Mouse (Mus musculus) G1E (cell line): ENCODE results near the gene Prkar1a. TPM values are rescaled to one million over a fixed set of nuclear protein-coding genes. Genes with fewer than 3 reads are reported as not detected.
"Not testable (repeated sequence)": the region's sequence is repeated elsewhere in the genome, so short reads cannot be mapped to it uniquely, and the experiment has no call there.

Experiments
- ATAC-seq: 2 replicates; pipeline ENCODE4 v1.8.0; 2016; ENCODE audit warnings: mild to moderate bottlenecking; ENCODE audit not compliant: insufficient number of reproducible peaks, poor library complexity, low FRiP score, severe bottlenecking; ENCODE audit errors: extremely low read depth
- DNase-seq: peaks from one replicate; pipeline ENCODE4 v3.0.0; 2012; ENCODE audit warnings: low spot score
- H3K27me3 ChIP-seq: 2 replicates; pipeline ENCODE4 v1.6.1; 2012; ENCODE audit warnings: mild to moderate bottlenecking, low read length, inconsistent platforms; ENCODE audit not compliant: insufficient read depth
- H3K36me3 ChIP-seq: replicated peaks from 2 replicates; pipeline ENCODE3; 2012; ENCODE audit warnings: mild to moderate bottlenecking, inconsistent platforms
- H3K4me1 ChIP-seq: 2 replicates; pipeline ENCODE4 v1.6.1; 2012; ENCODE audit warnings: low read depth, low read length, inconsistent platforms, mixed read lengths; ENCODE audit not compliant: insufficient read depth
- H3K4me3 ChIP-seq: 2 replicates; pipeline ENCODE4 v1.5.1; 2012; ENCODE audit warnings: low read depth, mild to moderate bottlenecking, inconsistent platforms, low read length, moderate library complexity, mixed read lengths
- H3K9me3 ChIP-seq: replicated peaks from 2 replicates; pipeline ENCODE4 v1.6.1; 2012; ENCODE audit warnings: inconsistent platforms
- CTCF ChIP-seq: IDR thresholded peaks from 2 replicates; pipeline ENCODE4 v1.5.1; 2012; ENCODE audit warnings: low read depth, low read length, inconsistent platforms, mixed read lengths
- GATA1 ChIP-seq: IDR thresholded peaks from 2 replicates; pipeline ENCODE4 v1.6.1; 2012; ENCODE audit warnings: borderline replicate concordance, low read length, inconsistent platforms, mixed read lengths
- GATA2 ChIP-seq: IDR thresholded peaks from 2 replicates; pipeline ENCODE4 v1.6.1; 2012; ENCODE audit warnings: low read depth, low read length, inconsistent platforms, borderline replicate concordance
- POLR2AphosphoS5 ChIP-seq: IDR thresholded peaks from 2 replicates; pipeline ENCODE4 v1.6.1; 2012; ENCODE audit warnings: low read depth, low read length, inconsistent platforms; ENCODE audit not compliant: insufficient replicate concordance
- TAL1 ChIP-seq: conservative IDR thresholded peaks from 2 replicates; pipeline ENCODE4 v1.6.1; 2012; ENCODE audit warnings: low read depth, low read length, inconsistent platforms, mixed read lengths
- polyA plus RNA-seq: library from polyadenylated mRNA; stranded (reverse); fragments of >175 nt; gene quantifications from 2 replicates; pipeline ENCODE4 v1.2.3, GENCODE M21; 2012
- total RNA-seq, 2 experiments: library from RNA; stranded (forward) in 1 of 2; stranded (reverse) in 1 of 2; fragments of 200-1000 nt in 1 of 2; fragments of >200 nt in 1 of 2; fragmentation: Nextera tagmentation in 1 of 2; gene quantifications; 2 replicates each; pipeline ENCODE4 v1.2.3; 2014 to 2017

Prkar1a gene
- total and polyA plus RNA-seq, 3 experiments = 74.6 to 134 (median 85.6) TPM

GRCm38 (mm10) chr11:109652505-109652904 is 3.3 kb downstream of the Prkar1a start:
- Histone ChIP-seq H3K9me3 (no peaks in the 10 kb centered on the region), H3K4me1 (peaks cover 64% of the 10 kb centered on the region), H3K36me3 (peaks cover 43% of the 10 kb centered on the region), H3K4me3 (peak overlapping the region; percentile 95; the same call in 1 of the 2 replicates), H3K27me3 (peaks cover 16% of the 10 kb centered on the region)
- DNase-seq (no peak), ATAC-seq (no peak)
- TF ChIP-seq GATA2 (no peak), TAL1 (0 out of 2 replicates have a peak, but pooled peaks have one; percentile 18), GATA1 (no peak), POLR2AphosphoS5 (no peak), CTCF (no peak)

GRCm38 (mm10) chr11:109653201-109653600 is 4.0 kb downstream of the Prkar1a start:
- Histone ChIP-seq H3K27me3 (peaks cover 13% of the 10 kb centered on the region), H3K4me3 (peak overlapping the region; percentile 28; the same call in 1 of the 2 replicates), H3K4me1 (peaks cover 64% of the 10 kb centered on the region), H3K9me3 (no peaks in the 10 kb centered on the region), H3K36me3 (peaks cover 43% of the 10 kb centered on the region)
- DNase-seq = no peak
- ATAC-seq = no peak
- TF ChIP-seq GATA2 = no peak
- no peak for TF ChIP-seq POLR2AphosphoS5
- TF ChIP-seq CTCF = no peak
- TF ChIP-seq GATA1 = no peak
- TF ChIP-seq TAL1 = no peak

- no peak for DNase-seq
- Histone ChIP-seq H3K36me3 (peaks cover 54% of the 10 kb centered on the region), H3K9me3 (no peaks in the 10 kb centered on the region), H3K4me1 (peaks cover 53% of the 10 kb centered on the region), H3K27me3 (0 out of 2 replicates have a peak, but pooled peaks cover 5% of the 10 kb centered on the region), H3K4me3 (no peak overlapping the region)
- ATAC-seq = no peak
- TF ChIP-seq GATA1 (no peak), POLR2AphosphoS5 (no peak), CTCF (no peak), GATA2 (no peak), TAL1 (no peak)
Observed at GRCm38 (mm10) chr11:109654581-109654980, 5.4 kb downstream of the Prkar1a start.

- Histone ChIP-seq H3K4me1 (peaks cover 49% of the 10 kb centered on the region), H3K36me3 (peaks cover 70% of the 10 kb centered on the region)
Observed at GRCm38 (mm10) chr11:109656232-109656631, 7.0 kb downstream of the Prkar1a start.

GRCm38 (mm10) chr11:109660526-109660925 is 11.3 kb downstream of the Prkar1a start:
- H3K9me3 ChIP-seq, H3K4me3 ChIP-seq, H3K27me3 ChIP-seq, DNase-seq, ATAC-seq: not testable (repeated sequence)
- Histone ChIP-seq H3K36me3 (peaks cover 87% of the 10 kb centered on the region), H3K4me1 (peaks cover 18% of the 10 kb centered on the region)

More at GRCm38 (mm10) chr11:109656232-109656631, 7.0 kb downstream of the Prkar1a start:
- no peaks in the 10 kb centered on the region for H3K9me3 ChIP-seq
- no peak overlapping the region for H3K4me3 ChIP-seq
- H3K27me3 ChIP-seq = no peaks in the 10 kb centered on the region
- TF ChIP-seq CTCF (no peak), TAL1 (no peak), POLR2AphosphoS5 (no peak), GATA2 (no peak), GATA1 (no peak)
- DNase-seq = no peak
- ATAC-seq = no peak

GRCm38 (mm10) chr11:109664293-109664692 is 15.1 kb downstream of the Prkar1a start:
- TF ChIP-seq POLR2AphosphoS5 = no peak
- TF ChIP-seq TAL1 = no peak
- TF ChIP-seq GATA2 = no peak
- TF ChIP-seq CTCF = no peak
- no peak for TF ChIP-seq GATA1
- Histone ChIP-seq H3K4me1 (peaks cover 5% of the 10 kb centered on the region; the same call in 1 of the 2 replicates), H3K9me3 (no peaks in the 10 kb centered on the region), H3K27me3 (no peaks in the 10 kb centered on the region), H3K36me3 (peaks cover 97% of the 10 kb centered on the region), H3K4me3 (no peak overlapping the region)
- no peak for DNase-seq
- no peak for ATAC-seq

GRCm38 (mm10) chr11:109665424-109665823 is 16.2 kb downstream of the Prkar1a start:
- ATAC-seq = no peak

More at GRCm38 (mm10) chr11:109665424-109665823, 16.2 kb downstream of the Prkar1a start:
- Histone ChIP-seq H3K36me3 (peaks cover 97% of the 10 kb centered on the region), H3K4me1 (no peaks in the 10 kb centered on the region), H3K4me3 (no peak overlapping the region), H3K27me3 (no peaks in the 10 kb centered on the region), H3K9me3 (no peaks in the 10 kb centered on the region)
- no peak for TF ChIP-seq GATA1
- TF ChIP-seq GATA2 = no peak
- TF ChIP-seq TAL1 = no peak
- TF ChIP-seq POLR2AphosphoS5 = no peak
- no peak for TF ChIP-seq CTCF
- DNase-seq = no peak
